Mouse (Mus musculus) heart, postnatal 14 days (tissue): ENCODE results near the gene Plxna1. TPM values are rescaled to one million over a fixed set of nuclear protein-coding genes. Genes with fewer than 3 reads are reported as not detected.
A peak's percentile ranks its signal among the peaks of the same experiment; 100 is the strongest.

Source experiments
- DNase-seq, 2 experiments: peaks; one replicate each; pipeline ENCODE4 v3.0.0; 2021 to 2022
- intact Hi-C: fragments of 180-260 bp; cut with DNase I; formaldehyde crosslinking; loops from one replicate; pipeline ENCODE4 v1.15.1; 2025
- long read RNA-seq, 2 experiments: library from polyadenylated mRNA; stranded (forward); transcript quantifications; one replicate each; pipeline ENCODE4 v2.0.0; 2021
- total RNA-seq, 2 experiments: library from RNA; stranded (reverse); gene quantifications; 2 replicates each; pipeline ENCODE4 v1.2.3; 2021

Plxna1 gene
- total RNA-seq, result 10 to 100 TPM; 26.2 to 32.6 TPM
- long read RNA-seq, experiment 1, partial matches to known transcripts, result 7 of 12 reads
- long read RNA-seq, experiment 1, other reads (novel, unspliced or antisense), result 5 of 12 reads
- long read RNA-seq, experiment 2, partial matches to known transcripts, result 5 of 14 reads
- long read RNA-seq, experiment 2, other reads (novel, unspliced or antisense), result 9 of 14 reads

DNA sequence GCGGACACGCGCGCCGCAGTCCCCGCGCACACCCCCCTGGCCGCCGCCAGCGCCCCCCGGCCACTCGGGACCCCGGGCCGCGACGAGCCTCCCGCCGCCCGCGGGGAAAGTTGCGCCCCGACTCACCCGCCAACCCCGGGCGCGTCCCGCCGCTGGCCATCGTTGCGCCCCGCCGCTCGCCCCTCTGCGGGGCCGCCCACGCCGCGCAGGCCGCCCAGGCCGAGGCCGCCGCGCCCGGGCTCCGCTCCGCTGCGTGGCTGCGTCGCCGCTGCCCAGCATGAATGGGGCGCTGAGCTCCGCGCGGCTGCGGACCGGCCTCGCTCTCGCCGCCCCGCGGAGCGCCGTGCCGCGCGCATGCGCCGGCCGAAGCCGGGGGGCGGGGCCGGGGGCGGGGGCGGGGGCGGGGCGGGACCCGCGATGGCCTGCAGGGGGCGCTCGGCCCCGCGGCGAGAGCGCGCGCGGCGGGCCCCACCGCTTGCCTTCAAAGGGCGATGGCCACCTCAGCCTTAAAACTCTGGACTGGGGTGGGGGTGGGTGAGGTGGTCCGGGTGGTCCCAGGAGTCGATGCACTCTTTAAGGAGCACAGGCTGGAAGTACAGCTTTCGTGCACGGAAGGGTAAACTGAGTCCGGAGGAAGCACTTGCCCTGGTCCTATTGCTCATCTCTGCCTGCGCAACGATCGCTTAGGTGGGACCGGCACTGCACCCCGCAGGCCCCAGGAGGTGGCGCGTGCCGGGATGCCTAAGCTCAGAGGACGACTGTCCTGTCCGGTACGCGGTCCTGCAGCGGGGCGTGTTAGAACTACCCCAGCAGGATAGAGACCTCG is at the start of gene Plxna1:
Gene Plxna1 (minus strand): TSS at position 340 of the 826 bp plus-strand sequence.
- intact Hi-C loops, result loop anchor here (2.0 kb wide), 3 partner anchors 104 to 270 kb away; no protein-coding TSS in a partner anchor
- DNase-seq, result peak; percentile 76 to 81

DNA sequence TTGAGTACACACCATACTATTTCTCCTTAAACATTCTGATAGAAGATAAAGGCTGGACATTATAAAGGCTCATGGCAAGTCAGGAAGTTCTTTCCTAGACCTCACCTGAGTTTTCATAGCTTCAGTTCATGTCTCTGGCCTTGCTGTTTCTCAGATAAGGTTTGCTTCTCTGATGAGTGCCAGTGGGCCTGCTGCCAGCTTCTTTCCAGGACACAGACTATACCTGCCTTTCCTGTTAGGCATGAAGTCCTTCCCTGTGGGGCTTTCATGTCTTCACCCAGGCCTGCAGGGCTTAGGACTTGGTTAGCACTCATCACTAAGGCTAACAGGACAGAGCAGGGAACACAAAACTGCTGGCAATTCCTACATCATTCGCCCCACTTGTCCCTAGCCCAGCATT is 46.6 kb upstream of the Plxna1 start:
- intact Hi-C loops, result no loop called here
- no peak for DNase-seq

DNA sequence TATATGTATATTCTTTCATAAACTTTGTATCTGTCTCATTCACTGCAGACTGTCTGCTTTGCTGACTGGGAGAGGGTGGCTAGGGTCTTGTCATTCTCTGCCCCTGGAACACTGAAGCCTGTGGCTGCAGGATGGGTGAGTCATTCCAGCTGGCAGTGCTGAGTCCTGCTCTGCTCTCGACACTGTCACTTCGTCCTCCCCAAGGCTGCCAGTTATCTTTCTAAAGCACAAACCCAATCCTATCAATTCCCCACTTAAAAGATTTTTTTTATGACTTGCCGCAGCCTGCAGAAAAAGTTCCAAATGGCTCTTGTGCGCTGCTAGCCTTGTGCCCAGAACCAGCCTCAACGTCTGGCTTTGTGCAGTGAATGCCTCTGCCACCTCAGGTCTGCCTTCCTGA is 45.8 kb upstream of the Plxna1 start:
- intact Hi-C loops, result no loop called here
- no peak for DNase-seq

DNA sequence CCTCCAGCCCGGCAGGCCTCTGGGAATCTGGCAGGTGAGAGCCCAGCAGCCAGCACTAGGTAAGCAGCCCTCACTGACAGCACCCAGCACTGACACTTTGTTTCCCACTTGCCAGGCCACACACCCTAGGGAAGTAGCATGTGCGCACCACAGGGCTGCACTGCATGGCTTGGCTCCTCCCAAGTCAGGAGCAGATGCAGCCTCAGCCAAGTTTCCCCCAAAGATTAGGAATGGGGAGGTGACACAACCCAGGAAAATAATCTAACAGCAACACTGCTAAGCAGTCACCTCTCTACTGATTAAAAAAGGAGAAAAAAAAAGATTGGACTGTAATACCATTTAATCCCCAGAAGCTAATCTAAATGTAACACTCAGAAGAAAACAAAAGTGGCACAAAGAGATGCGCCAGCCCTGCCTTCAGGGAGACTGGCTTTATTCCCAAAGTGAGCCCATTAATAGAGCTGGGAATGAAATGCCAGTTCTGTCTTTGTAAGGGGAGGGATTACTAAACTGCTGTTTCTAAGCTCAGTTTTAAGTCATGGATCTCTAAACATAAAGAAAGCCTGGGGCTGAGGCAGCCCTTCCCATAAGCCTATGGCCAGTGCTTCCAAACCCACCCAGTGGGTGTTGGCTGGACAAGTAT is 44.9 kb upstream of the Plxna1 start:
- intact Hi-C loops, result no loop called here
- no peak for DNase-seq

DNA sequence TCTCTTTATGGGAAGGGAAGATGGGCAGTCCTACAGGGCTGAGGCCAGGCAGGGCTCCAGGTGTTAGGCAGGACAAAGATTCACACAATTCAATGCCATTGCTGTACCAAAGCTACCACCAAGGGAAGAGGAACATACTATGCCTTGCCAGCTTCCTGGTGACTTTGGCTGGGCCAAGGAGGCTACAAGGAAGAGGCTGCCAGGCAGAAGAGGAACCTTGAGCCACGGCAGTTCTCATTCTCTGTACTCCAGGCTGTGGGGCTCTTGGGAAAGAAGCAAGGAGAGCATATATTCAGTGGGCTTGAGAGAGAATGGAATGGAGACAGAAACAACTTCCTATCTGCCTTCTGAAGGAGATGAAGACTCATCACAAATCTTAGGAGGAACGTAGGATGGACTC is 42.5 kb upstream of the Plxna1 start:
- no peak for DNase-seq
- intact Hi-C loops, result no loop called here

DNA sequence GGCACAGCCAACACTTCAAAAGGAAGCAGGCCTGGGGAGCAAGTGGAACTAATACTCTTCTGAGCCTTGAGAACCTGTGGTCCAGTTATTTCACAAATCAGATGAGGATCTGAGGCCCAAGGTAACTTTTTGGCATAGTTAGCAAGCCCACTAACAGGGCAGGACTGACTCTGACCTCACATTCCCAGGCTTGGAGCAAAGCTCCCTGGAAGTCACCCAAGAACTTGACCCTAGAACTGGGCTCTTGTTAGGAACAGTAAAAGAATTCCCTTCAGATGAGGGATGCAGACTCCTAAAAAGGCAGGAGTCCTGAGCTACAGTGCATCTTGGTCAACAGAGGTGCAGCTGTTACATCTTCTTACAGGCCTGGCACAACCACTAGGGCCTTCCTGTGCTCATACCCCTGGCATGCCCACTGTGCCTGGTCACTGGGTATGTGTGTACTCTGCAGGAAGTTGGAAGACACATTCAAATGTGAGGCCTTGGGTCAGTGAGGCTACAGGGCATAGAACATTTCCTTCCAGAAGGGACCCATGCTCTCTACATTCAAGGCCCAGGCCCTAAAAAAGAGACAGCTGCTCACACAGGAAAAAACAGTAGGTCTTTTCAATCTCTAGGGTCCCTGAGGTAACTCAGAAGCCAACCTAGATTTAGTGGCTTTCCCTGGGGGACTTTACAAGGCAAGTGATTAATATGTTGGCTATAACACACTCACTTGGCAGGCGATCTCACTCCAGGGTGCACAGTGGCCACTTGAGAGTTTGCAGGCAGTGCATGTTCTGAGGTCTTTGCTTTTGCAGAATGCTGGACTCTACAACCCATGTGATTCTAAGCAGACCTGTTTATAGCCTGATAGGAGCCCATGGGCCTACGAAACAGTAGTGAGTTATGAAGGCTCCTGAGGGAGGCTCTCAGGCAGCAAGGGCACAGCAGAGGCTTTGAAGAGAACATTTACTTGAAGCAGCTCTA is 41.1 kb upstream of the Plxna1 start:
- intact Hi-C loops, result no loop called here
- DNase-seq, result no peak

DNA sequence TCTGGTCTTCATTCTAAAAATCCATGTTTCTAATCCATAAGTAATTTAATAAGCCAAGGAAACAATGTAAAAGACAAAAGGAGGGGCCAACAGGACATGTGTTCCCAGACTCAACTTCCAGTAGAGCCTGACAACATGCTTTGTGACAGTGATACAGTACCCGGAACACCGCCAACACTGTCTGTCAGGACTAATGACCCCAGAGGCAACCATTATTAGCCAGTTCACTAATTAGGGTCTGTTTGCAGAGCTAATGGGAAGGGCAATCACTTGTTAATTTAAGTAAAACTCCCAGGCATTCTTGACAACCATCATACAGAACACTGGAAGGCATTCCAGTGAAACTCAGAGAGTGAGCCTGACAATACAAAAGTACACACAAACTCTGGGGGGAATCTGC is 40.0 kb upstream of the Plxna1 start:
- intact Hi-C loops, result no loop called here
- DNase-seq, result no peak

DNA sequence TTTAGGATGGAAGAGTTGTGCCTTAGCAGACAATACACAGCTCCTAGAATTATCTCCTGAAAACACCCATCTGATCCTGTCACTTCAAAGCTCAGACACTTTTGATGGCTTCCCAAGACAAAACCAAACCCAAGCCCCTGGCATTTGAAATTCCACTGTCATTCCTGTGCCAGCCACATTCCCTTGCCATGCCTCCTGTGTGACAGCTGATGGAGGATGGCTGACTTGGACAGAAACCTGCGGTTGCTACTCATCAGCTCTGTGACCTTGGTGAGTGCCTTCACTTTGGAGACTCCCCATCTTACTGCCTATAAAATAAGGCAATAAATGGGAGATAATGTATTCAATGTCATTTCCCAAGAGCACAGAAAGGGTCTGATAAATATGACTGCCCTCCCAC is 37.1 kb upstream of the Plxna1 start:
- intact Hi-C loops, result no loop called here
- DNase-seq, result no peak

DNA sequence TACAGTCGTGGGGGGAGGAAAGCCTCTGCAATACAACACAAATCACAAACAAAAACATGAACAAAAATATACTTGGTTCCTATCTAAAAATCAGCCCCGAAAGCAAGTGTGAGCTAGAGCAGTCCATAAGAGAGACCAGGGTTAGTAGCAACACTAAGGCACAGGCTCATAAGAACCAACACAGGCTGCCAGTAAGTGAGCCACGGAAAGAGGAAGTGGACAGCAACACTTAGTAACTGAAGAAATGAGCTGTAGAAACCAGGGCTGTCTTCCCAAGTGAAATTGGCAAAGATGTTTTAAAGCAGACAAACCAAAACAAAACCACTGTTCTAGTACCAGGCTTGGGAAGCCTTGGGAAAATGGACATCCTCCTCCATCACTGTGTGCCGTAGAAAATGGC is 35.5 kb upstream of the Plxna1 start:
- intact Hi-C loops, result no loop called here
- DNase-seq, result no peak

DNA sequence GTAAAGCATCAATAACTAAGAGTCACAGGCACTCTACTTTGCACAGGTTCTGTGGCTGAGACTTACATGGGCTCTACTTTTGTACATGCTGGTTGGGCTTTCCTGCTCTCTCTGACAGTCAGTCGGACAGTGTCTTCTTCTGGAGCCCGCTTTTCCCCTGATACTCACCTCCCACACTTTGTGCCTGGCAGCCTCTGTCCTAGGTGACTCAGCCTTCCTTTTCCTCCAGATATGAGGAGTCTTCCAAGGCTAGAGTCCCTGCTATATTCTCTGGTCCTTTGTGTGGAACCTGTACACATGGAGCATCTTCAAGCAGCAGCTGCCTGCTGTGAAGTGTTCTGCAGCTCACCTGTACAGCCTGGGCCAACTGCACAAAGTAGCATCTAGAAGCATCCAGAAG is 31.4 kb upstream of the Plxna1 start:
- DNase-seq, result no peak
- intact Hi-C loops, result no loop called here

DNA sequence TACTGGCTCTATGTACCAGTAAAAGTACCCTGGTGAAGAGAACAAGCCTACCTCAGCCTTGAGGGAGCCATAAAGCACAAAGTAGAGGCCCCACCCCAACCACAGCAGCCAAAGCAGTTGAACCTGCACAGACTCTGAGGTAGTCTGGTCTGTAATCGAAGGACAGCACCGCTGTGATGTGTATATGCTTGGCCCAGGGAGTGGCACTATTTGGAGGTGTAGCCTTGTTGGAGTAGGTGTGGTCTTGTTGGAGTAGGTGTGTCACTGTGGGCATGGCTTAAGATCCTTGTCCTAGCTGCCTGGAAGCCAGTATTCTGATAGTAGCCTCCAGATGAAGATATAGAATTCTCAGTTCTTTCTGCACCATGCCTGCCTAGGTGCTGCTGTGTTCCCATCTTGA is 29.8 kb upstream of the Plxna1 start:
- intact Hi-C loops, result no loop called here
- DNase-seq, result no peak

DNA sequence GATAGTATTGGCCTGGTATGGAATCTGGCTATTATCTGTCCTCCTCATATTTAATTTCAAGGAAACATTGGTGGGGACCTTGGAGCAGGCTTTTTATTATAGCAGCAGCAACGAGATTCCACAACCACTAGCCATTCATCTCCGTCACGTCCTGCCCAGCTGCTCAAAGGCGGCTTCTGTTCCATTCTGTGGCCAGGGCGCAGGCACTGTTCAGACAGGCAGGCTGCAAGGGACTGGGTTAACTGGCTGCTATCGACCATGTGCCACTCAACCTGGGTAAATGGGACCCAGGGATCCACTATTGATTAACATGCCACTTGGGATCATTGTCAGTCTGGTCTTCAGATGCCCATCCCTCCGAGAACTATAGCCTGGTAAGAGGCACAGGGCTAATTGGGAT is 27.4 kb upstream of the Plxna1 start:
- DNase-seq, result no peak

DNA sequence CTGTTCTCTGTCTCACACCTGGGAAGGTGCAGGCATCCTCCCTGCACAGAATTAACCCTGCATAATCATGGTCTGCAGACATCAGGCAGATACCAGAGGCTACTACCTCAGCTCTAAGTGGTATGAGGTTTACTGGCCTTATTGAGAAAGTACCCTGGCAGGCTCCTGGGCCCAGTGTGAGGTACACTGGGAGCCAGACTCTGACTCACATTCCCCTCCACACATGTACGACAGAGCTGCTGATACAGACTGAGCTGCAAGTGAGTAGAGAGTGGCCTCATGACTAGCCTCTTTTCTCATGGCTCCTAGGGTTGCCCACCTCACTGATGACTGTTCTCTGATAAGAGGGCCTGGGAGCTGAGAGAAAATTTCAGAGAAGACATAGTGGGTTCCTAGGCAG is 24.5 kb upstream of the Plxna1 start:
- DNase-seq, result no peak
- intact Hi-C loops, result no loop called here

More for the DNA sequence above, 27.4 kb upstream of the Plxna1 start:
- intact Hi-C loops, result no loop called here

DNA sequence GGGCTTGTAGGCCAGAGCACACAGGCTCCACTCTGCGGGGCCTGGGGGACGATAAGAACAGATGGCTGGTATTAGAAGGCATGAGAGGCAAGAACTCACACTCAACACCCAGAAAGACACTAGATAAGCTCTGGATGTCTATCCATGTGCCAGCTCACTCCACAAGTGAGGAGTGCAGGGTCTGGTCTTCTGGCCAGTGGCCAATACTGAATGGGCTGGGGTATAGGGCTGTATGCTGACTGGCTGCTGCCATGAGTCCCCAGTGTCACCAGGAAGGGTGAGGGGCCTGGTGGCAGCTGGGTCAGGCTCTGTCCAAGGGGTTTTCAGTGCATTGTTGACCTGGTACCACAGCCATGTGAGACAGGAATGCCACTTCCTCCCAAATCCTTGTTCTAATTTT is 22.3 kb upstream of the Plxna1 start:
- no peak for DNase-seq
- intact Hi-C loops, result no loop called here

DNA sequence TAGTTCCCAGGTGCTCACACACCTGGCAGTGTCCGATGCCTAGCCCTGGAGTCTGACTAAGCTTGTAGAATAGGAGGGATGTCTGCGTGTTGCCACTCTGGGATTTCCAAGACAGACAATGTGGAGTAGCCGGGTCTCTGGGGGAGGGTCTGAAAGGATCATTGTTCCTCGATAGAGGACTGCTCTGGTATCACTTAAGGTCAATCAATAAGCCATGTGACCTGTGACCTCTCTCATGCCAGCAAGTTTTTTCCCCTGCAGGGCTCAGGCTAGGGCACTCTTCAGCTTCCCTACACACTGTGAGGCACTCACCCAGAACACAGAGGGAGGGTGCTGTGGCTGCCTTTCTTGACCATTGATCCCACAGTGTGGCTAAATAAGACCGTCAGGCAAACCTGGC is 19.4 kb upstream of the Plxna1 start:
- no peak for DNase-seq
- intact Hi-C loops, result no loop called here

DNA sequence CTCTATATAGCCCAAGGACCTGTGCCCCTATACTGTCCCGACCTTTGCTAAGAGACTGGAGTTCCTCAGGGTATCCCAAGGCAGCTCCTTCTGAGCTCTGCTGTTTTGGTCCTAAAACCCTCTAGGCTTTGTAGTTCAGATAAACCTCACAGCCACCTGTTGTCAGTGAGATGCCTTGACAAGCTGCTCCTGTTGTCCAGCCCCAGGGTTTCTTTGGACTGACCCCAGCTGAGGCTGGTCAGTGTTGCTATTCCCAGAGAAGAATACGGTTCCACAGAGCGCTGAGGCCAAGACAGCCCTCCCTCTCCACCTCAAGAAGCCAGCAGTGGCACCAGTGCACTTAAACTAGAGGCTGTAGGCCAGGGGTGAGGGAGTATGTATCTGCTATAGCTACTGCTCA is 18.8 kb upstream of the Plxna1 start:
- no peak for DNase-seq
- intact Hi-C loops, result no loop called here

DNA sequence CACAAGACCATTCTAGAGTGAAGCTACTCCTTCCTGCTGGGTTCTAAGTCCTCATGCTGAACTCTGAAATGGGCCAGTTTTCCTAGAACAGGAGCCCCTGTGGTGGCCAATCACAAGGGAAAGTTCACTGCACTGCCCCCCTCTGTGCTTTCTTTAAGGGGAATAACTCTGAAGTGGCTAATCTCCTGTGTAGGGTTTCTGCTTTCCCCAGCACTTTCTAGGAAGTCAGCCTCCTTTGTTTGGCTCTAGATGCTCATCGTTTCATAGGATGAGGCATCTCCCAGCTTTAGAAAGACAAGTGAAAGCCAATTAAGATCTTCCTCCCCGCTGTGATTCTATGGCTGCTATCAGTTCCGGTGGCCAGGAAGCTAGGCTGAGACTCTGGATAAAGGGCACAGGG is 18.3 kb upstream of the Plxna1 start:
- DNase-seq, result no peak
- intact Hi-C loops, result no loop called here

DNA sequence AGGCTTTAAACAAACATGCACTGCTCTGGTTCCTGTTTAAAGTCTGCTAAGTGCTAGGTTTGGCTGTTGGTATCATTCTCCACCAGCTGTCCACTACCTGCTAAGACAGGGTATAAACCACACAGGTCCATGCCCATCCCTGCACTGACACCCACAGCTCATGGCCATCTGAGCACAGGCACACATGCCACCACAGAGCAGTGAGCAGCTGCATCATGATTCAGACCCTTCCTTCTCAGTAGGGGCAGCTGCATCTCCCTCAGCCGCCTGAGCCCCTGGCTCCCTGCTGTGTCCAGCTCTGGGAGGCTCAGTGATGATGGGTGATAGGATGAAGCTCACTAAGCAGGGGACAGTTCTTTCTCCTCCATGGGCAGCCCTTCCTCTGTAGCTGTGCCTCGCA is 15.8 kb upstream of the Plxna1 start:
- intact Hi-C loops, result no loop called here
- DNase-seq, result no peak

DNA sequence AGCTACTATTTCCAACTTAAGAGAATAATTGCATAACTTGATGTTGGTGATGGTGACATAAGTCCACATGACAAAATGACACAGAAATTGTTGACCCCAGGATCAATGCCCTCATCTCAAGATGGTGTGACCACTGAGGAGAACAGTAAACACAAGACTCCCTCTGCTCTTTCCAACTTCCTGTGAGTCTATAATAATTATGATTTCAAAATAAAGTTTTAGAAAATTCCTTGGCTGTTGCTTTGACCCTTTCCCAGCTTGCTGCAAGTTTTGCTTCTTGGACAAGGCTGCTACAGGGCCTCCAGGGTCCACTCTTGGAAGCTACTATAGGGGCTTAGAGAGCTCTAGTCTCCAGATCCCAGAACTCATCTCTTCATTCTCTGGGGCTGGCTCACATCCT is 6.4 kb upstream of the Plxna1 start:
- intact Hi-C loops, result no loop called here
- DNase-seq, result no peak

DNA sequence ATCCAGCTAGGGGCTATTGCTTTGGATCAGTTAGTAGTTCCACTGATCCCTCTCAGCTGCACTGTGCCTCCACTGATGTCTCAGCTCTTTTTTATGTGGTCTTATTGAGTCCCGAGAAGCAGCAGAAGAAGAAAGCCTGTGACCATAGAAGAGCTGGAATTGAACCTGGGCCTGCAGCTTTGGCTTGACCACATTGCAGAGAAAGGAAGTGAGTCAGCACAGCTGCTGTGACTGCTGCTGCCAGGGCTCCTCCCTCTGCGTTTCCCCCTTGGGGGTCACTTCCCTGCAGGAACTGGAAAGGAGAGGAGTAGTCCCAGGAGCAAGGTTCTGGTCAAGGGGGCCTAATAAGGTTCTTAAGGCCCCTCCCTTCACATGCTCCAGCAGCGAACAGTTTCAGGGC is 1.9 kb upstream of the Plxna1 start:
- DNase-seq, result peak in 1 of 2 experiments; percentile 52
- intact Hi-C loops, result no loop called here

DNA sequence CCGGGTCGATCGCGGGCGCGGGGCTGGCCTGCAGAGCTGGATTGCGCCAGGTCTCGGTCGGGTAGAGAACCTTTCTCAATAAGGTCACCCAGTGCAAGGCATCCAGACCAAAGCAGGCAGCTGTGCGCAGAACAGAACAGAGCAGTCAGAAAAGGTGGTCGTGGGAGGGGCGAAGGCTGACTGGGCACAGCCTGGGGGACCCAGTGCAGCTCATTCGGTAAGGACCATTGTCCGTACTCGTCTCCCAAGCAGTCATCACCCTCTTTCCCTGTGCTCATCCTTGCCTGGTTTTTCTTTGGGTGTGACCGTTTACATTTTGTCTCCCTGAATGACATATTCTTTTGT is 659 bp upstream of the Plxna1 start:
- intact Hi-C loops, result loop anchor here (2.0 kb wide), 3 partner anchors 104 to 270 kb away; no protein-coding TSS in a partner anchor
- DNase-seq, result no peak
